Mouse (Mus musculus) embryo, embryonic 11.5 days (tissue): ENCODE results near the gene Smarcc1.

Experiments used
- DNase-seq: peaks from one replicate; pipeline ENCODE4 v3.0.0-alpha.2; 2012; ENCODE audit warnings: low read depth, low spot score

Smarcc1 gene

DNA sequence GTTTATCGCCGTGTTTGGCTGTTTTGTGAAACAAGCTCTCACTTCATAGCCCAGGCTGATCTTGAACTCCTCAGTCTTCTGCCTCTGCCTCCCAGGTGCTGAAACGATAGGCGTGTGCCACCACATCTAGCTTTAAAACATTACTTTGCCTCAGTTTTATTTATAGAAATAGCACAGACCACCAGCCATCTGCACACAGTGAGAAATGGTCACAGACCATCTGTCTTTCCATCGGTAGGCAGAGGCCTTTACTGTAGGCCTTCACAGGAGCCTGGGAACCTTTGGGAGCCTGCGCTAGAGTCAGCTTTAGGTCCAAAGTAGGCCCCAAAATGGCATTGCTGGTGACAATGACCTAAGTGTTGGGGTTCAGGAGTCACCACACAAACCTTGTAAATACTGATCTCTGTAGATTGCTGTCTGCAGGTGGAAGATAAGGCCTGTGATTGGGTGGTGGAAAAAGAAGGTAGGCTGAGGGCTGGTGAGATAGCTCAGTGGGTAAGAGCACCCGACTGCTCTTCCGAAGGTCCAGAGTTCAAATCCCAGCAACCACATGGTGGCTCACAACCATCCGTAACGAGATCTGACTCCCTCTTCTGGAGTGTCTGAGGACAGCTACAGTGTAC, 166.7 kb downstream of the Smarcc1 start:
- DNase-seq, result no peak

DNA sequence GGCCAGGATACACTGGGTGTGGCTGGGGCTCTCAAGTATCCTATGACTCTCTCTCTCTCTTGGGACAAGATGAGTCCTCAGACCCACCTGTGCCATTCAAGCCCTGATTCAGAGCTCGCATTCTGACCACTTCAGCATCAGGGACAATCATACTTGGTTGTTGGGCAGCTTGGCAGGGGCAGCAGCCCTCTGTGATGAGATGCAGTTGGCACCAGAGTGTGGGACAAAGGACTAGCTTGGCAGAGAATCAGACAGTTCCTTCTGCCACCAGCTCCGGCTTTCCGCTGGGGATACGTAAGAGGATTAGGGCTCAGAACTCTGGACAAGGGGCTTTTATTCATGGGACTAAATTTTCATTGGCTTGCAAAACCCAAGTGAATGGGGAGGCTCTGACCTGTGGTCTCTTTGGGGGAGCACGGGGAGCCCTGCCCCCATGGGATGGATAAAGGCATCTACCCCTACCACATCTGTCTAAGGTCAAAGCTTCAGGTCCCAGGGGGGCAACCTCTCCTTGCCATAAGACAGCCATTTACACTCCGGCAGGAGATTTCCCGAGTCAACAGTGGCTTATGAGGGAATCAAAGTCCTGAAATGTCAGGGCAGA, 169.9 kb downstream of the Smarcc1 start:
- no peak for DNase-seq
